In genomic region chr17:24649581-24650069, GRCm38 (mm10) we compare ENCODE assay signal across 9 mouse cellular contexts. TPM values are rescaled to one million over a fixed set of nuclear protein-coding genes. Genes with fewer than 3 reads are reported as not detected.
DNase-seq lines count a peak whose midpoint lies in the region; ATAC-seq and TF ChIP-seq lines count a peak whose summit lies in the region.
"Had no signal": no experiment of that assay in that cellular context is flagged by ENCODE, and none has a peak within 500 bp of the region (broad histone marks: within the 10 kb centered on the region; RNA-seq: fewer than 3 reads in every experiment).

No protein-coding gene starts in this region.

- H3K27ac ChIP-seq in heart, postnatal 0 days (ENCODE audit: low read depth) = peak overlapping the region; percentile 82
- H3K27ac ChIP-seq in midbrain, embryonic 10.5 days (replicated peaks) = peak overlapping the region; percentile 82

- H3ac ChIP-seq in C2C12 (ENCODE audit: control insufficient read depth, insufficient read length, low read depth) = peak overlapping the region; percentile 73

- no peaks in the 10 kb centered on the region for H3K79me2 ChIP-seq in C2C12 (ENCODE audit: control insufficient read depth, insufficient read depth)

- H3K4me3 ChIP-seq in C2C12 (ENCODE audit: insufficient read depth, poor library complexity, severe bottlenecking) = peak overlapping the region; percentile 23
- peak overlapping the region; percentile 81 for H3K4me3 ChIP-seq in heart, postnatal 0 days (ENCODE audit: low read depth, low read length)
- H3K4me3 ChIP-seq in midbrain, embryonic 10.5 days = peak overlapping the region; percentile 77

- no peaks in the 10 kb centered on the region for H3K79me3 ChIP-seq in C2C12 (ENCODE audit: low read depth)

- no peak for TF ChIP-seq EP300 in heart, postnatal 0 days (IDR thresholded peaks at IDR 0.05; ENCODE audit: low read depth)

- peak overlapping the region; percentile 83 for H3K9ac ChIP-seq in heart, postnatal 0 days (replicated peaks; ENCODE audit: low read depth, low read length)

- H3K4me2 ChIP-seq in heart, postnatal 0 days (ENCODE audit: low read depth, low read length) = peak overlapping the region; percentile 97

- no peaks in the 10 kb centered on the region for H3K36me3 ChIP-seq in C2C12 (ENCODE audit: control insufficient read depth, insufficient read depth)
- no peaks in the 10 kb centered on the region for H3K36me3 ChIP-seq in heart, postnatal 0 days (replicated peaks; ENCODE audit: control insufficient read depth, insufficient read depth, low read length)
- H3K36me3 ChIP-seq in midbrain, embryonic 10.5 days = no peaks in the 10 kb centered on the region

- peaks cover 4% of the 10 kb centered on the region for H3K27me3 ChIP-seq in C2C12 (ENCODE audit: control insufficient read depth, insufficient read depth, insufficient read length)
- H3K27me3 ChIP-seq in heart, postnatal 0 days (ENCODE audit: control insufficient read depth, insufficient read depth, low read length) = peaks cover 7% of the 10 kb centered on the region; the same call in 1 of the 2 replicates
- H3K27me3 ChIP-seq in midbrain, embryonic 10.5 days (ENCODE audit: low read depth, poor library complexity, severe bottlenecking) = peaks cover 61% of the 10 kb centered on the region

- WGBS in heart, postnatal 0 days = 1% methylated on average over 35 of the region's 35 CpGs
- 1% methylated on average over 35 of the region's 35 CpGs for WGBS in midbrain, embryonic 10.5 days

- peak; percentile 25 for ATAC-seq in heart, postnatal 0 days (ENCODE audit: insufficient read depth, low read depth)

- H3K4me1 ChIP-seq in heart, postnatal 0 days (ENCODE audit: control insufficient read depth, insufficient read depth) = peaks cover 6% of the 10 kb centered on the region; the same call in 1 of the 2 replicates
- peaks cover 29% of the 10 kb centered on the region for H3K4me1 ChIP-seq in midbrain, embryonic 10.5 days

- DNase-seq in adrenal gland, adult (ENCODE audit: inconsistent age in 2 of 2, low spot score in 1 of 2) = peak; percentile 64 to 75
- no peak for DNase-seq in adrenal gland, adult 8-10 months
- DNase-seq in cerebellum, postnatal 36 days = peak; percentile 68 to 72
- DNase-seq in heart, postnatal 0 days (ENCODE audit: low spot score) = no peak
- DNase-seq in kidney, postnatal 4 days = peak; percentile 75 to 83
- DNase-seq in midbrain, embryonic 10.5 days (ENCODE audit: low spot score) = no peak
- no peak for DNase-seq in adipocyte (ENCODE audit: low spot score)

- H3K9me3 ChIP-seq in heart, postnatal 0 days (replicated peaks; ENCODE audit: control insufficient read depth, low read length) = no peaks in the 10 kb centered on the region
- no peaks in the 10 kb centered on the region for H3K9me3 ChIP-seq in midbrain, embryonic 10.5 days (replicated peaks)

- TF ChIP-seq CTCF in C2C12 (IDR thresholded peaks at IDR 0.05; ENCODE audit: control insufficient read depth, insufficient read depth, insufficient read length) = no peak
- no peak for TF ChIP-seq CTCF in heart, postnatal 0 days (IDR thresholded peaks at IDR 0.05; ENCODE audit: low read depth)

TF ChIP-seq in C2C12, 6 proteins besides CTCF, POLR2A, EP300 and RAD21:
- TF ChIP-seq MAX (IDR thresholded peaks at IDR 0.05) (no peak), MYOD1 (IDR thresholded peaks at IDR 0.05; ENCODE audit: control insufficient read depth, insufficient read length, low read depth) (no peak), CEBPB (IDR thresholded peaks at IDR 0.05; ENCODE audit: low read depth) (no peak), FOSL1 (IDR thresholded peaks at IDR 0.05; ENCODE audit: insufficient read depth, low read length, poor library complexity, severe bottlenecking) (no peak), USF1 (IDR thresholded peaks at IDR 0.05; ENCODE audit: low read depth) (no peak), MYOG (IDR thresholded peaks at IDR 0.05; ENCODE audit: control insufficient read depth, extremely low read depth, insufficient read length) (no peak)

RNA-seq across cellular contexts. Expression of gene Slc9a3r2, which starts 0.5 kb away (rescaled TPM):
- total RNA-seq in adrenal gland, adult 8-10 months (2022) = 10 to 100 TPM; 45.9 to 78.6 (median 73.7) TPM
- polyA plus RNA-seq in C2C12 (2012; fragmentation: generic; extraction: Trizol) = 10.0 TPM
- total RNA-seq in heart, postnatal 0 days (2014; rRNA removed; ENCODE audit: low replicate concordance) = 87.9 and 118 TPM in 2 replicates
- polyA plus RNA-seq in heart, postnatal 0 days (2015; fragmentation: Nextera tagmentation; extraction: Ambion mirVana) = 61.9 and 68.1 TPM in 2 replicates
- polyA plus RNA-seq in midbrain, embryonic 10.5 days (2016; fragmentation: Nextera tagmentation; extraction: Ambion mirVana) = 30.2 and 33.2 TPM in 2 replicates

RNA-seq across cellular contexts. Expression of gene Npw, which starts 8.6 kb away (rescaled TPM):
- not detected for total RNA-seq in adrenal gland, adult 8-10 months (2022)
- polyA plus RNA-seq in C2C12 (2012; fragmentation: generic; extraction: Trizol) = 0.42 TPM
- not detected in 2 replicates for total RNA-seq in heart, postnatal 0 days (2014; rRNA removed; ENCODE audit: low replicate concordance)
- polyA plus RNA-seq in heart, postnatal 0 days (2015; fragmentation: Nextera tagmentation; extraction: Ambion mirVana) = not detected in 2 replicates
- polyA plus RNA-seq in midbrain, embryonic 10.5 days (2016; fragmentation: Nextera tagmentation; extraction: Ambion mirVana) = not detected in 2 replicates
- total RNA-seq: gastrocnemius, postnatal 4 days had no signal

RNA-seq across cellular contexts. Expression of gene Nthl1, which starts 17.1 kb away (rescaled TPM):
- 10 to 100 TPM in 3 of 4 experiments, 1 to 10 TPM in 1; 9.0 to 17.3 (median 12.1) TPM for total RNA-seq in adrenal gland, adult 8-10 months (2022)
- 12.6 TPM for polyA plus RNA-seq in C2C12 (2012; fragmentation: generic; extraction: Trizol)
- 3.7 and 10.0 TPM in 2 replicates for total RNA-seq in heart, postnatal 0 days (2014; rRNA removed; ENCODE audit: low replicate concordance)
- polyA plus RNA-seq in heart, postnatal 0 days (2015; fragmentation: Nextera tagmentation; extraction: Ambion mirVana) = 5.7 and 7.3 TPM in 2 replicates
- polyA plus RNA-seq in midbrain, embryonic 10.5 days (2016; fragmentation: Nextera tagmentation; extraction: Ambion mirVana) = 25.2 and 25.3 TPM in 2 replicates

RNA-seq across cellular contexts. Expression of gene Tsc2, which starts 17.2 kb away (rescaled TPM):
- 100 to 1,000 TPM in 3 of 4 experiments, 10 to 100 TPM in 1; 79.2 to 135 (median 111) TPM for total RNA-seq in adrenal gland, adult 8-10 months (2022)
- 33.3 TPM for polyA plus RNA-seq in C2C12 (2012; fragmentation: generic; extraction: Trizol)
- total RNA-seq in heart, postnatal 0 days (2014; rRNA removed; ENCODE audit: low replicate concordance) = 55.4 and 88.7 TPM in 2 replicates
- polyA plus RNA-seq in heart, postnatal 0 days (2015; fragmentation: Nextera tagmentation; extraction: Ambion mirVana) = 29.2 and 34.4 TPM in 2 replicates
- 62.7 and 79.2 TPM in 2 replicates for polyA plus RNA-seq in midbrain, embryonic 10.5 days (2016; fragmentation: Nextera tagmentation; extraction: Ambion mirVana)

RNA-seq across cellular contexts. Expression of gene Zfp598, which starts 19.9 kb away (rescaled TPM):
- total RNA-seq in adrenal gland, adult 8-10 months (2022) = 10 to 100 TPM; 44.9 to 59.4 (median 50.8) TPM
- 34.6 TPM for polyA plus RNA-seq in C2C12 (2012; fragmentation: generic; extraction: Trizol)
- total RNA-seq in heart, postnatal 0 days (2014; rRNA removed; ENCODE audit: low replicate concordance) = 25.4 and 27.5 TPM in 2 replicates
- polyA plus RNA-seq in heart, postnatal 0 days (2015; fragmentation: Nextera tagmentation; extraction: Ambion mirVana) = 7.8 TPM in 2 replicates
- 21.7 and 24.3 TPM in 2 replicates for polyA plus RNA-seq in midbrain, embryonic 10.5 days (2016; fragmentation: Nextera tagmentation; extraction: Ambion mirVana)

Comparison
In these comparisons a context has a peak if more than half of its experiments do, and no peak if none do; other contexts are left out.
1. DNase-seq: peak in adrenal gland, adult (2 of 2), cerebellum, postnatal 36 days (2 of 2) and kidney, postnatal 4 days (2 of 2); none in adrenal gland, adult 8-10 months (single experiment), heart, postnatal 0 days (single experiment), midbrain, embryonic 10.5 days (single experiment) and adipocyte (single experiment).
2. H3K4me3 ChIP-seq: peak in every context shown above with its lines; median percentile 81 in heart, postnatal 0 days; 77 in midbrain, embryonic 10.5 days; 23 in C2C12.